Mouse (Mus musculus): ENCODE data around the gene Ap1g1. TPM values are rescaled to one million over a fixed set of nuclear protein-coding genes. Genes with fewer than 3 reads are reported as not detected.
A peak's percentile ranks its signal among the peaks of the same experiment; 100 is the strongest.

Gene Ap1g1
- 34.9 and 47.2 TPM in 2 replicates for polyA plus RNA-seq (2014; fragmentation: Nextera tagmentation; extraction: Ambion mirVana)

GRCm38 (mm10) chr8:109778280-109778977 lies at the start of gene Ap1g1:
TSS of gene Ap1g1 (plus strand) at chr8:109778554.
- Histone ChIP-seq H3K9ac (ENCODE audit: low read length) (peak within 1 kb of the TSS; percentile 93), H3K4me1 (ENCODE audit: control insufficient read depth, insufficient read depth, low read length) (peaks cover 7% of the 10 kb centered on the region; the same call in 1 of the 2 replicates), H3K27me3 (ENCODE audit: control insufficient read depth, insufficient read depth, low read length) (no peaks in the 10 kb centered on the region), H3K4me2 (ENCODE audit: low read depth, severe bottlenecking) (peak within 1 kb of the TSS; percentile 77), H3K36me3 (ENCODE audit: control insufficient read depth, insufficient read depth, low read length) (no peaks in the 10 kb centered on the region), H3K27ac (replicated peaks; ENCODE audit: low read depth, low read length) (peak within 1 kb of the TSS; percentile 95), H3K4me3 (ENCODE audit: low read depth, low read length) (peak within 1 kb of the TSS; percentile 91), H3K9me3 (ENCODE audit: control insufficient read depth, low read length) (no peaks in the 10 kb centered on the region)
- DNase-seq (ENCODE audit: low spot score) (peak; percentile 99), ATAC-seq (ENCODE audit: insufficient number of reproducible peaks, low FRiP score, low TSS enrichment, low read depth) (peak; percentile 99)
- WGBS: under 1% methylated on average over 54 of the region's 64 CpGs

DNA sequence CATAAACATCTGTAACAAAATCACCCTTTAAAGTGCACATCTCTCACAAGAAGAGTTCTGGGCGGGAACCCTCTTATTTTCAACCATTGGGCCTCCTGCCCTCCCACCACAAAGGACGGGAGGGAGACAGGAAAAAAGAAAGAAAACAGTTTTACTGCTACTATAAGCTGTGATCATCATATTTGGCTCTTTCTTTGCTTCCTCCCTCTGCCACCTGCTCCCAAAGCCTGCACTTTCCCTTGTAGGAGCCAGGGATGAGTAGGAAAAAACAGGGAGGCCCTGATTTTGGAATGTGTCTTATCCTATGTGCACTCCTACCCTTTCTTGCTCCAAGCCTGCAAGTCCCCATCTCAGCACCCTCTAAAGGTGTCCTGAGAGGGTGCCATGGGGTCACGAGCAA lies 47.3 kb upstream of the Ap1g1 start:
- no peaks in the 10 kb centered on the region for H3K27me3 ChIP-seq (ENCODE audit: control insufficient read depth, insufficient read depth, low read length)
- H3K4me1 ChIP-seq (ENCODE audit: control insufficient read depth, insufficient read depth, low read length): no peaks in the 10 kb centered on the region
- no peak overlapping the region for H3K4me3 ChIP-seq (ENCODE audit: low read depth, low read length)
- ATAC-seq (ENCODE audit: insufficient number of reproducible peaks, low FRiP score, low TSS enrichment, low read depth): no peak
- H3K9me3 ChIP-seq (ENCODE audit: control insufficient read depth, low read length): no peaks in the 10 kb centered on the region
- no peak overlapping the region for H3K9ac ChIP-seq (ENCODE audit: low read length)
- WGBS: 85% methylated on average over 3 of the region's 3 CpGs
- peaks cover 24% of the 10 kb centered on the region for H3K36me3 ChIP-seq (ENCODE audit: control insufficient read depth, insufficient read depth, low read length)
- H3K4me2 ChIP-seq (ENCODE audit: low read depth, severe bottlenecking): no peak overlapping the region
- no peak for DNase-seq (ENCODE audit: low spot score)
- no peak overlapping the region for H3K27ac ChIP-seq (replicated peaks; ENCODE audit: low read depth, low read length)

DNA sequence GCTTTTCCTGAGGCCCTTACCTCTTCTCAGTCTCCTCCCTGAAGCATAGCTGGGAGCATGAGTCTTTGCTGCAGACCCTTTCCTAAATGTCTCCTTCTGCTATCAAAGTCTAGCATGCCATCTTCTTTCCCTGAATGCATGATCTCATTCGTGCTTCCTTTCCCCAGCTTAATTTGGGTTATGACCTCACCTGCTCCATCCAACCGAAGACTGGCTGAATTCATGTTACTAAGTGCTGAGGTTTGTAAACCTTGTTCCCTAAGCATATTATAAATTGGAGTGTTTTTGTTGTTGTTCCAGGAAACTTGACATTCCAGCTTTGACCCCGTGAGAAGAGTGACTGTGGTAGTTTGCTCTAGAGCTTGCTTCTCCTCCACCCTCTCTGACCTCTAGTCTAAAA lies 44.3 kb upstream of the Ap1g1 start:
- WGBS: 90% methylated on average over 3 of the region's 3 CpGs
- Histone ChIP-seq H3K36me3 (ENCODE audit: control insufficient read depth, insufficient read depth, low read length) (peaks cover 24% of the 10 kb centered on the region), H3K4me3 (ENCODE audit: low read depth, low read length) (no peak overlapping the region), H3K9me3 (ENCODE audit: control insufficient read depth, low read length) (no peaks in the 10 kb centered on the region), H3K4me2 (ENCODE audit: low read depth, severe bottlenecking) (no peak overlapping the region), H3K4me1 (ENCODE audit: control insufficient read depth, insufficient read depth, low read length) (0 out of 2 replicates have a peak, but pooled peaks cover 2% of the 10 kb centered on the region), H3K9ac (ENCODE audit: low read length) (no peak overlapping the region), H3K27me3 (ENCODE audit: control insufficient read depth, insufficient read depth, low read length) (no peaks in the 10 kb centered on the region), H3K27ac (replicated peaks; ENCODE audit: low read depth, low read length) (no peak overlapping the region)
- no peak for ATAC-seq (ENCODE audit: insufficient number of reproducible peaks, low FRiP score, low TSS enrichment, low read depth)
- no peak for DNase-seq (ENCODE audit: low spot score)

DNA sequence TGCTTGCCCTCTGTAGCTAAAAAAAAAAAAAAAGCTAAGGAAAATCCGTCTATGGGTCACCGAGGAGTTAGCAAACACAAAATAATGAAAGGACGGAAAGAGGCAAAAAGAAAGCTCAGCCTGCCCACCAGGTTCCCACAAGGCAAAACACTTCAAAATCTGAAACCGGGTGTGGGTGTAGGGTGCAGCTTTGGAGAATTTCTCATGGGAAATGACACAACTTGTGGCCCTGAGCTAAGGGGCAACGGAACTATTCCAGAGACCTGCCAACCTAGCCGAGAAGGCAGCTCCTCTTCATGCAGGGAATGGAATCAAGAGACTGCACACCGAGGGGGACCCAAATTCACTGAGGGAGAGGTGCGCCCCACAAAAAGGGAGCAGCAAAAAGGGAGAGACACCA lies 41.5 kb upstream of the Ap1g1 start:
- Histone ChIP-seq H3K9ac (ENCODE audit: low read length) (peak overlapping the region; percentile 96), H3K4me2 (ENCODE audit: low read depth, severe bottlenecking) (peak overlapping the region; percentile 71), H3K4me3 (ENCODE audit: low read depth, low read length) (peak overlapping the region; percentile 84), H3K4me1 (ENCODE audit: control insufficient read depth, insufficient read depth, low read length) (0 out of 2 replicates have a peak, but pooled peaks cover 2% of the 10 kb centered on the region), H3K27me3 (ENCODE audit: control insufficient read depth, insufficient read depth, low read length) (no peaks in the 10 kb centered on the region), H3K27ac (replicated peaks; ENCODE audit: low read depth, low read length) (no peak overlapping the region), H3K9me3 (ENCODE audit: control insufficient read depth, low read length) (no peaks in the 10 kb centered on the region), H3K36me3 (ENCODE audit: control insufficient read depth, insufficient read depth, low read length) (peaks cover 17% of the 10 kb centered on the region)
- DNase-seq (ENCODE audit: low spot score) (no peak), ATAC-seq (ENCODE audit: insufficient number of reproducible peaks, low FRiP score, low TSS enrichment, low read depth) (peak; percentile 26; the same call in 1 of the 2 replicates)
- 13% methylated on average over 8 of the region's 8 CpGs for WGBS

- ATAC-seq (ENCODE audit: insufficient number of reproducible peaks, low FRiP score, low TSS enrichment, low read depth): peak; percentile 84
- Histone ChIP-seq H3K4me3 (ENCODE audit: low read depth, low read length) (peak within 1 kb of the TSS; percentile 84), H3K4me2 (ENCODE audit: low read depth, severe bottlenecking) (peak within 1 kb of the TSS; percentile 71), H3K9ac (ENCODE audit: low read length) (peak within 1 kb of the TSS; percentile 96), H3K4me1 (ENCODE audit: control insufficient read depth, insufficient read depth, low read length) (0 out of 2 replicates have a peak, but pooled peaks cover 2% of the 10 kb centered on the region), H3K27ac (replicated peaks; ENCODE audit: low read depth, low read length) (0 out of 2 replicates have a peak within 1 kb of the TSS, but pooled peaks have one; percentile 18), H3K36me3 (ENCODE audit: control insufficient read depth, insufficient read depth, low read length) (peaks cover 12% of the 10 kb centered on the region), H3K9me3 (ENCODE audit: control insufficient read depth, low read length) (no peaks in the 10 kb centered on the region), H3K27me3 (ENCODE audit: control insufficient read depth, insufficient read depth, low read length) (no peaks in the 10 kb centered on the region)
- peak; percentile 95 for DNase-seq (ENCODE audit: low spot score)
- WGBS: 3% methylated on average over 56 of the region's 59 CpGs
Measured at GRCm38 (mm10) chr8:109737237-109738048, 40.9 kb upstream of the Ap1g1 start, which contains the start of gene Atxn1l. TSS of gene Atxn1l (minus strand) at chr8:109737739.

GRCm38 (mm10) chr8:109738049-109738380 lies 40.3 kb upstream of the Ap1g1 start:
- H3K4me1 ChIP-seq (ENCODE audit: control insufficient read depth, insufficient read depth, low read length): 0 out of 2 replicates have a peak, but pooled peaks cover 2% of the 10 kb centered on the region
- no peaks in the 10 kb centered on the region for H3K9me3 ChIP-seq (ENCODE audit: control insufficient read depth, low read length)
- H3K27me3 ChIP-seq (ENCODE audit: control insufficient read depth, insufficient read depth, low read length): no peaks in the 10 kb centered on the region
- peak overlapping the region; percentile 71; the same call in 1 of the 2 replicates for H3K4me2 ChIP-seq (ENCODE audit: low read depth, severe bottlenecking)
- H3K9ac ChIP-seq (ENCODE audit: low read length): peak overlapping the region; percentile 96
- WGBS: 85% methylated on average over 1 of the region's 1 CpGs
- H3K36me3 ChIP-seq (ENCODE audit: control insufficient read depth, insufficient read depth, low read length): peaks cover 7% of the 10 kb centered on the region
- DNase-seq (ENCODE audit: low spot score) (no peak), ATAC-seq (ENCODE audit: insufficient number of reproducible peaks, low FRiP score, low TSS enrichment, low read depth) (no peak)
- H3K27ac ChIP-seq (replicated peaks; ENCODE audit: low read depth, low read length): no peak overlapping the region
- peak overlapping the region; percentile 84 for H3K4me3 ChIP-seq (ENCODE audit: low read depth, low read length)

DNA sequence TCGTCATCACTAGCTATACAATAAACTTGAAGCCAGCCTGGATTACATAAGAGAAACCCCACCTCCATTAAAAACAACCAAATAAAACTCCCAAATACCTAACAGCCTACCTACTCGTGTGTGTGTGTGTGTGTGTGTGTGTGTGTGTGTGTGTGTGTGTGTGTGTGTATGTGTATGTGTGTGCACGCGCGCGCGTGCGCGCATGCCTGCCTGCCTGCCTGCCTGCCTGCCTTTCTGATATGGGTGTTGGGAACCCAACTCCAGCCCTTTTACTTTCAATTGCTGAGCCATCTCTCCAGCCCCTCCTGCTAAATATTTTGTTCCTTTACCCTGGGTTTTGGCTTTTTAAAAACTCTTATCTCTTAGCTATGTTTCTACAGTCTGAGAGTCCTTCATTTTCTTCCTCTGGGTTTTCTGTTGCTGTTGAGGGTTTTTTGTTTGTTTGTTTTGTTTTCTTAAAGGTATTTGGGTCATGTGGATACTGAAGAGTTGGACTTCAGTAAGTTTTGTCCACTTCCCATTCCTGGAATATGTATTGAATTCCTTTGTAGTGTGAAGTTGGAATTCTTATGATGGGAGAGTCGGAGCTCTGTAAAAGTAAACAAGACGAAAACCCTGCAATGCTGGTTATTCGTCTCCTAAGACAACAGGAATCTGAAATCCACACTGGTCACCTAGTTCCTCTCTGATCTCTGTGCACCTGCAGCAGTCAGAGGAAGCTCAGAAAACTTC lies 30.7 kb upstream of the Ap1g1 start:
- Histone ChIP-seq H3K9me3 (ENCODE audit: control insufficient read depth, low read length) (no peaks in the 10 kb centered on the region), H3K27me3 (ENCODE audit: control insufficient read depth, insufficient read depth, low read length) (no peaks in the 10 kb centered on the region), H3K36me3 (ENCODE audit: control insufficient read depth, insufficient read depth, low read length) (no peaks in the 10 kb centered on the region), H3K27ac (replicated peaks; ENCODE audit: low read depth, low read length) (no peak overlapping the region), H3K4me2 (ENCODE audit: low read depth, severe bottlenecking) (no peak overlapping the region), H3K9ac (ENCODE audit: low read length) (no peak overlapping the region), H3K4me1 (ENCODE audit: control insufficient read depth, insufficient read depth, low read length) (no peaks in the 10 kb centered on the region), H3K4me3 (ENCODE audit: low read depth, low read length) (no peak overlapping the region)
- no peak for ATAC-seq (ENCODE audit: insufficient number of reproducible peaks, low FRiP score, low TSS enrichment, low read depth)
- no peak for DNase-seq (ENCODE audit: low spot score)
- WGBS: 87% methylated on average over 8 of the region's 12 CpGs

DNA sequence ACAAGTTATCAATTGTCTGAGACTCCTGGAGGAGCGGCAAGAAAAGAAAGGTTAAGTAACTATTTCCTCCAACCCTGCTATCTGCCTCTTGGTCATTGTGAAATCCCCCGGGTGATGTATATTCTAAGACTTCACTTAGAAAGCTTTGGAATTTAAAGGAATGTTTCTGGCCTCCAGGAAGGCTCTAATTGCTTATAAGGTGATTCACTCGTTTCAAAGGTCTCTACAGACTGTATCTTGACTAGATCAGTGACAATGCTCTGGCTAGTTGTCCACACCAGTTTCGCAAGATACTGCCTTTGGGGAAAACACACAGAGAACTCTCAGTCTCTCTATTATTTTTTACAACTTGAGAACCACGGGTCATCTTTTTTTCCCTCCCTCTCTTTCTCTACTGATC lies 28.1 kb upstream of the Ap1g1 start:
- Histone ChIP-seq H3K4me2 (ENCODE audit: low read depth, severe bottlenecking) (no peak overlapping the region), H3K27me3 (ENCODE audit: control insufficient read depth, insufficient read depth, low read length) (no peaks in the 10 kb centered on the region), H3K9me3 (ENCODE audit: control insufficient read depth, low read length) (no peaks in the 10 kb centered on the region), H3K4me1 (ENCODE audit: control insufficient read depth, insufficient read depth, low read length) (no peaks in the 10 kb centered on the region), H3K4me3 (ENCODE audit: low read depth, low read length) (no peak overlapping the region), H3K36me3 (ENCODE audit: control insufficient read depth, insufficient read depth, low read length) (no peaks in the 10 kb centered on the region), H3K9ac (ENCODE audit: low read length) (no peak overlapping the region), H3K27ac (replicated peaks; ENCODE audit: low read depth, low read length) (no peak overlapping the region)
- WGBS: 65% methylated on average over 5 of the region's 5 CpGs
- ATAC-seq (ENCODE audit: insufficient number of reproducible peaks, low FRiP score, low TSS enrichment, low read depth) (no peak), DNase-seq (ENCODE audit: low spot score) (no peak)
